Mouse (Mus musculus): ENCODE data around the gene Gm14685. TPM values are rescaled to one million over a fixed set of nuclear protein-coding genes. Genes with fewer than 3 reads are reported as not detected.

Gene Gm14685
- not detected for polyA plus RNA-seq (2014; fragmentation: Illumina TruSeq; extraction: RNeasy Lipid Tissue Mini Kit (QIAGEN cat#74804); ENCODE audit: low read depth, low replicate concordance)

GRCm38 (mm10) chrX:73116747-73117146 lies at the start of gene Gm14685:
TSS of gene Gm14685 (plus strand) at chrX:73117047.

GRCm38 (mm10) chrX:73082267-73083055 lies 34.4 kb upstream of the Gm14685 start, which contains the start of gene Xlr4a:
TSS of gene Xlr4a (minus strand) at chrX:73082478.

GRCm38 (mm10) chrX:73096941-73097508 lies 19.8 kb upstream of the Gm14685 start, which contains the start of gene Xlr3a:
TSS of gene Xlr3a (minus strand) at chrX:73097095.

GRCm38 (mm10) chrX:73148496-73148895 lies 31.6 kb downstream of the Gm14685 start, which contains the start of gene Xlr5b:
TSS of gene Xlr5b (plus strand) at chrX:73148796.

GRCm38 (mm10) chrX:73149350-73149749 lies 32.5 kb downstream of the Gm14685 start, which contains the start of gene DXBay18:
TSS of gene DXBay18 (minus strand) at chrX:73149450.

GRCm38 (mm10) chrX:73176889-73177288 lies 60.0 kb downstream of the Gm14685 start, which contains the start of gene Spin2d:
TSS of gene Spin2d (minus strand) at chrX:73176989.

Other genes with a start within 250 kb of the Gm14685 start
- gene Cetn2, start 198.6 kb upstream of the Gm14685 start, polyA plus RNA-seq (2014; fragmentation: Illumina TruSeq; extraction: RNeasy Lipid Tissue Mini Kit (QIAGEN cat#74804); ENCODE audit: low read depth, low replicate concordance) = 250 TPM
- 55.9 TPM for gene Nsdhl, start 198.5 kb upstream of the Gm14685 start, polyA plus RNA-seq (2014; fragmentation: Illumina TruSeq; extraction: RNeasy Lipid Tissue Mini Kit (QIAGEN cat#74804); ENCODE audit: low read depth, low replicate concordance)
- 11.7 TPM for gene Zfp185, start 129.7 kb upstream of the Gm14685 start, polyA plus RNA-seq (2014; fragmentation: Illumina TruSeq; extraction: RNeasy Lipid Tissue Mini Kit (QIAGEN cat#74804); ENCODE audit: low read depth, low replicate concordance)
- gene Pnma5, start 79.9 kb upstream of the Gm14685 start, polyA plus RNA-seq (2014; fragmentation: Illumina TruSeq; extraction: RNeasy Lipid Tissue Mini Kit (QIAGEN cat#74804); ENCODE audit: low read depth, low replicate concordance) = not detected
- gene Pnma3, start 52.3 kb upstream of the Gm14685 start, polyA plus RNA-seq (2014; fragmentation: Illumina TruSeq; extraction: RNeasy Lipid Tissue Mini Kit (QIAGEN cat#74804); ENCODE audit: low read depth, low replicate concordance) = 0.23 TPM
- 0.58 TPM for gene Xlr4a, start 34.6 kb upstream of the Gm14685 start, polyA plus RNA-seq (2014; fragmentation: Illumina TruSeq; extraction: RNeasy Lipid Tissue Mini Kit (QIAGEN cat#74804); ENCODE audit: low read depth, low replicate concordance)
- 1.7 TPM for gene Xlr3a, start 20.0 kb upstream of the Gm14685 start, polyA plus RNA-seq (2014; fragmentation: Illumina TruSeq; extraction: RNeasy Lipid Tissue Mini Kit (QIAGEN cat#74804); ENCODE audit: low read depth, low replicate concordance)
- not detected for gene Xlr5b, start 31.7 kb downstream of the Gm14685 start, polyA plus RNA-seq (2014; fragmentation: Illumina TruSeq; extraction: RNeasy Lipid Tissue Mini Kit (QIAGEN cat#74804); ENCODE audit: low read depth, low replicate concordance)
- not detected for gene DXBay18, start 32.4 kb downstream of the Gm14685 start, polyA plus RNA-seq (2014; fragmentation: Illumina TruSeq; extraction: RNeasy Lipid Tissue Mini Kit (QIAGEN cat#74804); ENCODE audit: low read depth, low replicate concordance)
- gene Spin2d, start 59.9 kb downstream of the Gm14685 start, polyA plus RNA-seq (2014; fragmentation: Illumina TruSeq; extraction: RNeasy Lipid Tissue Mini Kit (QIAGEN cat#74804); ENCODE audit: low read depth, low replicate concordance) = not detected
- gene Xlr3b, start 75.2 kb downstream of the Gm14685 start, polyA plus RNA-seq (2014; fragmentation: Illumina TruSeq; extraction: RNeasy Lipid Tissue Mini Kit (QIAGEN cat#74804); ENCODE audit: low read depth, low replicate concordance) = 3.5 TPM
- gene Xlr4b, start 97.3 kb downstream of the Gm14685 start, polyA plus RNA-seq (2014; fragmentation: Illumina TruSeq; extraction: RNeasy Lipid Tissue Mini Kit (QIAGEN cat#74804); ENCODE audit: low read depth, low replicate concordance) = 1.2 TPM
- 12.1 TPM for gene F8a, start 111.2 kb downstream of the Gm14685 start, polyA plus RNA-seq (2014; fragmentation: Illumina TruSeq; extraction: RNeasy Lipid Tissue Mini Kit (QIAGEN cat#74804); ENCODE audit: low read depth, low replicate concordance)
- gene Xlr4c, start 126.1 kb downstream of the Gm14685 start, polyA plus RNA-seq (2014; fragmentation: Illumina TruSeq; extraction: RNeasy Lipid Tissue Mini Kit (QIAGEN cat#74804); ENCODE audit: low read depth, low replicate concordance) = not detected
- gene Xlr3c, start 148.3 kb downstream of the Gm14685 start, polyA plus RNA-seq (2014; fragmentation: Illumina TruSeq; extraction: RNeasy Lipid Tissue Mini Kit (QIAGEN cat#74804); ENCODE audit: low read depth, low replicate concordance) = not detected
- gene Xlr5a, start 175.9 kb downstream of the Gm14685 start, polyA plus RNA-seq (2014; fragmentation: Illumina TruSeq; extraction: RNeasy Lipid Tissue Mini Kit (QIAGEN cat#74804); ENCODE audit: low read depth, low replicate concordance) = not detected
- gene Xlr5c, start 175.9 kb downstream of the Gm14685 start, polyA plus RNA-seq (2014; fragmentation: Illumina TruSeq; extraction: RNeasy Lipid Tissue Mini Kit (QIAGEN cat#74804); ENCODE audit: low read depth, low replicate concordance) = not detected
- not detected for gene Gm45015, start 219.8 kb downstream of the Gm14685 start, polyA plus RNA-seq (2014; fragmentation: Illumina TruSeq; extraction: RNeasy Lipid Tissue Mini Kit (QIAGEN cat#74804); ENCODE audit: low read depth, low replicate concordance)
- gene Zfp275, start 225.6 kb downstream of the Gm14685 start, polyA plus RNA-seq (2014; fragmentation: Illumina TruSeq; extraction: RNeasy Lipid Tissue Mini Kit (QIAGEN cat#74804); ENCODE audit: low read depth, low replicate concordance) = 41.2 TPM